Mouse (Mus musculus) C2C12 (cell line): ENCODE measurements around the gene Ap1s1. TPM values are rescaled to one million over a fixed set of nuclear protein-coding genes. Genes with fewer than 3 reads are reported as not detected.
A peak's percentile ranks its signal among the peaks of the same experiment; 100 is the strongest.

Experiments
- H3K27me3 ChIP-seq: one replicate; pipeline ENCODE4 v1.6.1; 2011; ENCODE audit not compliant: control insufficient read depth, insufficient read depth, insufficient read length
- H3K36me3 ChIP-seq: one replicate; pipeline ENCODE4 v1.6.1; 2011; ENCODE audit not compliant: control insufficient read depth, insufficient read depth
- H3K4me3 ChIP-seq: one replicate; pipeline ENCODE4 v1.5.1; 2011; ENCODE audit warnings: mild to moderate bottlenecking, control low read depth; ENCODE audit not compliant: poor library complexity, insufficient read depth, severe bottlenecking
- H3K79me2 ChIP-seq: one replicate; pipeline ENCODE4 v1.6.1; 2011; ENCODE audit not compliant: control insufficient read depth, insufficient read depth
- H3K79me3 ChIP-seq: one replicate; pipeline ENCODE4 v1.6.1; 2011; ENCODE audit warnings: low read depth, control low read depth
- H3ac ChIP-seq: one replicate; pipeline ENCODE3; 2011; ENCODE audit warnings: low read depth; ENCODE audit not compliant: control insufficient read depth, insufficient read length
- CEBPB ChIP-seq: IDR thresholded peaks from one replicate; pipeline ENCODE4 v1.6.1; 2011; ENCODE audit warnings: low read depth, mild to moderate bottlenecking, control low read depth, moderate library complexity
- CTCF ChIP-seq: IDR thresholded peaks from one replicate; pipeline ENCODE4 v1.5.1; 2011; ENCODE audit not compliant: control insufficient read depth, insufficient read depth, insufficient read length
- FOSL1 ChIP-seq: IDR thresholded peaks from one replicate; pipeline ENCODE4 v1.8.0; 2011; ENCODE audit warnings: mild to moderate bottlenecking, low read length; ENCODE audit not compliant: poor library complexity, insufficient read depth, severe bottlenecking
- MAX ChIP-seq: IDR thresholded peaks from one replicate; pipeline ENCODE4 v1.6.1; 2011; ENCODE audit warnings: mild to moderate bottlenecking, control low read depth
- MYOD1 ChIP-seq: IDR thresholded peaks from one replicate; pipeline ENCODE4 v1.6.1; 2011; ENCODE audit warnings: low read depth; ENCODE audit not compliant: control insufficient read depth, insufficient read length
- MYOG ChIP-seq: IDR thresholded peaks from one replicate; pipeline ENCODE4 v1.6.1; 2011; ENCODE audit not compliant: control insufficient read depth, insufficient read length; ENCODE audit errors: extremely low read depth
- USF1 ChIP-seq: IDR thresholded peaks from one replicate; pipeline ENCODE4 v1.6.1; 2011; ENCODE audit warnings: low read depth, mild to moderate bottlenecking, control low read depth, moderate library complexity
- polyA plus RNA-seq: library from polyadenylated mRNA; unstranded; fragments of >200 nt; fragmentation: generic; extraction: Trizol; gene quantifications from one replicate; pipeline ENCODE4 v1.2.1, GENCODE M21; 2012; ENCODE audit warnings: missing spikeins

Ap1s1 gene
- polyA plus RNA-seq, 1 experiment, result 360 TPM

GRCm38 (mm10) chr5:137028561-137029272, 17.2 kb downstream of the Ap1s1 start:
- no peaks in the 10 kb centered on the region for H3K36me3 ChIP-seq
- H3K79me2 ChIP-seq, result no peaks in the 10 kb centered on the region
- TF ChIP-seq CEBPB (no peak), USF1 (no peak), CTCF (no peak), MAX (no peak), MYOG (no peak), MYOD1 (no peak), FOSL1 (no peak)
- no peak overlapping the region for H3K4me3 ChIP-seq
- no peaks in the 10 kb centered on the region for H3K27me3 ChIP-seq
- H3K79me3 ChIP-seq, result no peaks in the 10 kb centered on the region
- no peak overlapping the region for H3ac ChIP-seq

GRCm38 (mm10) chr5:137026092-137026491, 19.8 kb downstream of the Ap1s1 start, which contains the start of gene Vgf:
Gene Vgf (plus strand): TSS chr5:137026392.
- H3K27me3 ChIP-seq, result no peaks in the 10 kb centered on the region
- no peak within 1 kb of the TSS for H3K4me3 ChIP-seq
- TF ChIP-seq FOSL1 (no peak), MYOG (no peak), MAX (no peak), CEBPB (no peak), MYOD1 (no peak), CTCF (no peak), USF1 (no peak)
- no peaks in the 10 kb centered on the region for H3K36me3 ChIP-seq
- H3ac ChIP-seq, result no peak within 1 kb of the TSS
- H3K79me3 ChIP-seq, result no peaks in the 10 kb centered on the region
- H3K79me2 ChIP-seq, result no peaks in the 10 kb centered on the region

- no peaks in the 10 kb centered on the region for H3K27me3 ChIP-seq
- H3K79me2 ChIP-seq, result no peaks in the 10 kb centered on the region
- H3K79me3 ChIP-seq, result no peaks in the 10 kb centered on the region
- no peak for TF ChIP-seq MAX
- TF ChIP-seq MYOG, result no peak
- no peak for TF ChIP-seq FOSL1
- no peak for TF ChIP-seq MYOD1
- TF ChIP-seq CTCF, result peak; percentile 96
- no peak overlapping the region for H3ac ChIP-seq
- no peak overlapping the region for H3K4me3 ChIP-seq
- H3K36me3 ChIP-seq, result no peaks in the 10 kb centered on the region
These were observed 20.8 kb downstream of the Ap1s1 start for GRCm38 (mm10) chr5:137025132-137025531.

GRCm38 (mm10) chr5:137024318-137024717, 21.6 kb downstream of the Ap1s1 start:
- H3K79me3 ChIP-seq, result no peaks in the 10 kb centered on the region
- H3K4me3 ChIP-seq, result no peak overlapping the region
- H3K79me2 ChIP-seq, result no peaks in the 10 kb centered on the region
- H3K27me3 ChIP-seq, result no peaks in the 10 kb centered on the region
- no peak for TF ChIP-seq CEBPB
- TF ChIP-seq FOSL1, result no peak
- no peak for TF ChIP-seq MAX
- TF ChIP-seq CTCF, result no peak
- TF ChIP-seq USF1, result no peak
- no peak for TF ChIP-seq MYOG
- TF ChIP-seq MYOD1, result no peak
- no peak overlapping the region for H3ac ChIP-seq
- no peaks in the 10 kb centered on the region for H3K36me3 ChIP-seq

GRCm38 (mm10) chr5:137015913-137016312, 30.0 kb downstream of the Ap1s1 start:
- Histone ChIP-seq H3K4me3 (no peak overlapping the region), H3K36me3 (no peaks in the 10 kb centered on the region), H3K79me2 (no peaks in the 10 kb centered on the region), H3ac (no peak overlapping the region), H3K79me3 (no peaks in the 10 kb centered on the region), H3K27me3 (no peaks in the 10 kb centered on the region)
- TF ChIP-seq CTCF (no peak), FOSL1 (peak; percentile 61), USF1 (no peak), MYOD1 (peak; percentile 75), MAX (no peak), MYOG (no peak), CEBPB (no peak)

- Histone ChIP-seq H3K36me3 (no peaks in the 10 kb centered on the region), H3K79me2 (no peaks in the 10 kb centered on the region), H3K79me3 (no peaks in the 10 kb centered on the region), H3K27me3 (peaks cover 3% of the 10 kb centered on the region), H3ac (no peak overlapping the region), H3K4me3 (no peak overlapping the region)
- TF ChIP-seq CEBPB, result no peak
- no peak for TF ChIP-seq MYOG
- TF ChIP-seq FOSL1, result no peak
- no peak for TF ChIP-seq MAX
- no peak for TF ChIP-seq MYOD1
- no peak for TF ChIP-seq CTCF
- TF ChIP-seq USF1, result no peak
These were observed 33.5 kb downstream of the Ap1s1 start for GRCm38 (mm10) chr5:137012401-137012950.
